Mouse (Mus musculus): ENCODE measurements around the gene N4bp3.
A peak's percentile ranks its signal among the peaks of the same experiment; 100 is the strongest.
"Not testable (repeated sequence)": the region's sequence is repeated elsewhere in the genome, so short reads cannot be mapped to it uniquely, and the experiment has no call there.

N4bp3 gene

GRCm38 (mm10) chr11:51652889-51653418 lies 2.3 kb upstream of the N4bp3 start:
- DNase-seq (ENCODE audit: low spot score in 2 of 2): no peak

GRCm38 (mm10) chr11:51650261-51650660 lies 381 bp downstream of the N4bp3 start:
- DNase-seq (ENCODE audit: low spot score in 2 of 2): no peak

DNA sequence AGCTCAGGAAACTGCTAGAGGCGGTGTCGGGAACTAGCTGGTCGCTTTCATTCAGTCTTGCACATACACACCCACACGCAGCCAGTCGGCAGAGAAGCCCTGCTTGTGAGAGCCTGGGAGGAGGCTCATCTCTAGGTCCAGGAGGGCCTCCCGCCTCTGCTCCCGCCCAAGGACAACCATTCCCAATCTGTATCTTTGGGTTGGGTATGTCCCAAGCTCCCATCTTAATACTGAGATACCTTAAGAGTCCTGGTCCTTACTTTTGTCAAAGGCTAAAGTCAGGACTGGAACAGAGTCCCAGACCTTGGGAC lies 798 bp downstream of the N4bp3 start:
- DNase-seq (ENCODE audit: low spot score in 2 of 2): no peak

DNA sequence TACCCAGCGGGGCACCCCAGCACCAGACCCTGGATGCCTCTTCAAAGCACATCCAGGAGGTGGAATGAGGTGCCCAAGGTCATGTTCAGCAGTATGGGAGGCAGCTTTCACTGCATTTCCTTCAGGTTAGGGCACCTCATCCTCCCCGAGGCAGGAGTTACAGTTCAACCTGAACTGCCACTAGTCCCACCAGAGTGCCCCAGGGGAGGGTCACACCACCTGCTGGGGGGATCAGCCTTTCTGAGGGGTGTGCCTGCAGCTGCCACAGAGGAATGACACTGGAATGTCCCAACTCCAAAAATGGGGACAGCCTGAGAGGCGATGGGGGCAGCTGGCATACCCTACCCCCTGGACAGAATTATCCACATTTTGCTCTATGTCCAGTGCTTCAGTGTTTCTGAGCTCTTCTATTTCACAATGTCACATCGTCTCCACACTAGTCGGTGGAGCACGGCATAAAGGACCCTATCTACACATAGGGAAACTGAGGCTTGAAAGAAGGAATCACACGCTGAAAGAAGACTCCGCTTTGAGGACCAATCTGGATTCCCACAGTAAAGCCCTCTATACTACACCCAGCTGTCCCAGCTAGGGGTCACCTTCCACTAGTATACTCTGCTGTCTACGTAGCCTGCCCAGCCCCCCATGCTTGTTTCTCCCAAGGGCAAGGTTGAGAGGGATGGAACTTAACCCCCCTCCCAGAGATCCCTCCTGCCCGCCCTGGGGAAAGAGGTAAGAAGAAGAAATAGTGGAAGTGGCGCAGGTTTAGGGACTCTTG lies 1.3 kb downstream of the N4bp3 start:
- no peak for DNase-seq (ENCODE audit: low spot score in 2 of 2)

DNA sequence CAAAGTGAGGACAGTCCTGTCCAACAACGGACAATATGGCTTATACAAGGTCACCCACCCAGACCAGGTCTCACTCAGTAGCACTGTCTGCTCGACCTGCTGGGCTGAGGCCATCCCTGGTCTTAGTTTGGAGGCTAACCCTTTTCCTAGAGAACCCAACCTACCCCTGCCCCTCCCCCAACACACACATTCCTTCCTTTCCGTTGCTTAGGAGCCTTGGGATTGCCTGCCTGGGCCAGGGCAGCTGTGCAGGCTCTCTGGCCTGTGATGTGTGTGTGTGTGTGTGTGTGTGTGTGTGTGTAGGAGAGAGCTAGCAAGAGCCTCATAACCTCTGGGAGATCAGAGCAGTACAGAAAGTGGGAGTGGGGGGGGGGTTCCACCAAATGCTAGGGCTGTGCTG lies 2.1 kb downstream of the N4bp3 start:
- DNase-seq (ENCODE audit: low spot score in 2 of 2): no peak

GRCm38 (mm10) chr11:51646751-51647667 lies 3.6 kb downstream of the N4bp3 start:
- no peak for DNase-seq (ENCODE audit: low spot score in 2 of 2)

GRCm38 (mm10) chr11:51646245-51646644 lies 4.4 kb downstream of the N4bp3 start:
- DNase-seq (ENCODE audit: low spot score in 2 of 2): no peak

GRCm38 (mm10) chr11:51645293-51645692 lies 5.3 kb downstream of the N4bp3 start:
- DNase-seq (ENCODE audit: low spot score in 2 of 2): no peak

GRCm38 (mm10) chr11:51644217-51644616 lies 6.4 kb downstream of the N4bp3 start:
- no peak for DNase-seq (ENCODE audit: low spot score in 2 of 2)

GRCm38 (mm10) chr11:51643761-51644160 lies 6.9 kb downstream of the N4bp3 start:
- DNase-seq (ENCODE audit: low spot score in 2 of 2): no peak

DNA sequence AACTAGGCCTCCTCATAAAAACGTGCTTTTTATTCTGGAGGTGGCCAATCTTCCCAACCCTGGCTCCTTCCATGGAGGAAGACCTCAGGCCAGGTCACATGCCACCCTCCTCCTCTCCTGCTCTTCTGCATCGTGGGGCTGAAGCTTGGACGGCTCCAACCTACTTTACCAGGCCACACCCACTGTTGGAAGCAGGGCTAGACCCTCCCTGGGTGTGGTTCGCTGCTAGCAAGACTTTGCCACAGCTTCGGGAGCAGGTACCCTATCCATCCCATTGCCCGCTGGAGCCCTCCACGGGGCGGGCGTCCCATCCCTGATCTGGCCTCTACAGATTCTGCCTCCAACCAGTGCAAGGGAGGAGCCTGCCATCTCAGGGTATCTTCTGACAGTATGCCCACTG lies 7.4 kb downstream of the N4bp3 start:
- no peak for DNase-seq (ENCODE audit: low spot score in 2 of 2)

- no peak for DNase-seq (ENCODE audit: low spot score in 2 of 2)
These were observed 9.9 kb downstream of the N4bp3 start for GRCm38 (mm10) chr11:51640748-51641147.

DNA sequence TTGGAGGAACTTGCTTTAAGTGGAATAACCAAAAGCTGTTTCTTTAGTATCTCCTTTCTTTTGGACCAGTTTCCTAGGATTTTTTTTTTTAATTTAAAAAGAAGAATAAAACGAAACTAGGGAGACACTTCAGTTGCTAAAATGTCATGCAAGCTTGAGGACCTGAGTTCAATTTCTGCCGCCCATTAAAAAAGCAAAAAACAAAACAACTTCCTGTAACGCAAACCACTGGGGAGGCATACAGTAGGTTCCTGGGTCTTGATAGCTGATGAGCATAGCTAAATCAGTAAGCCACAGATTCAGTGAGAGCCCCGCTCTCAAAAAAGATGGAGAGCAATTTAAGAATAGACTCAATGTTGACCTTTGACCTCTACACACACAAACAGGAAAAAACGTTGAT lies 12.1 kb downstream of the N4bp3 start:
- no peak for DNase-seq (ENCODE audit: low spot score in 2 of 2)

DNA sequence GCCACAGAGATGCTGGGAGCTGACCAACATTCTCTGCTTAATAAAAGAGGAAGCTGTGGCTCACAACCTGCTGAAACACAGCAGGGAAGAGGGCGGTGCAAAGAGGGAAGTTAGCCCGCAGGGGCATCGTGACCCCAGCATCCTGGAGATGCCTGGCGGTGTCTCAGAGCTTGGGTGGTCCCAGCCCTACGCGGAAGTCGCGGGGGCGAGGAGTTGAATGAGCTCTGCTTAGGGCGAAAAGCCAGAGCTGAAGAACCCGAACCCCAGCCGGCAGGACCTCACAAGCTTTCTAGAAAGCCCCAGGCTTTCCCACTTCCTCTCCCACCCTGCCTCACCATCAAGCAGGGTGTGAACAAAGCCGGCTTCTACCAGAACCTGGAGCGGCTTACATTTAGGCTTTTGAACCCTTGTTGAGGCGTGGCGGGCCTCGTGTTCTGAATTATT lies 12.6 kb downstream of the N4bp3 start:
- DNase-seq (ENCODE audit: low spot score in 2 of 2): no peak

- DNase-seq (ENCODE audit: low spot score in 2 of 2): no peak
These were observed 14.3 kb downstream of the N4bp3 start for GRCm38 (mm10) chr11:51636323-51636684.

- DNase-seq (ENCODE audit: low spot score in 2 of 2): peak; percentile 92
These were observed 14.9 kb downstream of the N4bp3 start, which contains the start of gene Rmnd5b for GRCm38 (mm10) chr11:51635525-51636322. Gene Rmnd5b, minus strand, starts transcription at chr11:51635896.

GRCm38 (mm10) chr11:51635127-51635524 lies 15.5 kb downstream of the N4bp3 start:
- DNase-seq (ENCODE audit: low spot score in 2 of 2): no peak

GRCm38 (mm10) chr11:51633721-51634120 lies 16.9 kb downstream of the N4bp3 start:
- DNase-seq (ENCODE audit: low spot score in 2 of 2): no peak

DNA sequence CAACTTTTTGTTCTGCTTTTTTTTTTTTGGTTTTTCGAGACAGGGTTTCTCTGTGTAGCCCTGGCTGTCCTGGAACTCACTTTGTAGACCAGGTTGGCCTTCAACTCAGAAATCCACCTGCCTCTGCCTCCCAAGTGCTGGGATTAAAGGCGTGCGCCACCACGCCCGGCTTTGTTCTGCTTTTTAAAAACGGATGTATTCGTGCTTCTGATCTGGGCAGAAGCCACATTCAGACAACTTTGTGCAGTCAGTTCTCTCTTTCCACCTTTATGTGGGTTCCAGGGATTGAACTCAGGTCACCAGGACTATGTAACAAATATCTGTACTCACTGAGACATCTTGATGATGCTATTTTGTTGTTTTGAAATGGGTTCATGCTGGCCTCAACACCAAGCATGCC lies 17.4 kb downstream of the N4bp3 start:
- not testable (repeated sequence) for DNase-seq (ENCODE audit: low spot score in 2 of 2)

- DNase-seq (ENCODE audit: low spot score in 2 of 2): no peak
These were observed 18.4 kb downstream of the N4bp3 start for GRCm38 (mm10) chr11:51632130-51632753.

- DNase-seq (ENCODE audit: low spot score in 2 of 2): no peak
These were observed 20.9 kb downstream of the N4bp3 start for GRCm38 (mm10) chr11:51629651-51630314.

Data from frontal cortex, postnatal 25 days (tissue).